Mouse (Mus musculus) R1 (cell line): ENCODE data around the gene Arid1b.
"Not testable (repeated sequence)": the region's sequence is repeated elsewhere in the genome, so short reads cannot be mapped to it uniquely, and the experiment has no call there.

Source experiments
- DNase-seq: peaks from one replicate; pipeline ENCODE4 v3.0.0-alpha.2; 2018; ENCODE audit warnings: low read depth, low spot score

Gene Arid1b

GRCm38 (mm10) chr17:5088241-5088640 lies 94.1 kb downstream of the Arid1b start:
- DNase-seq, result not testable (repeated sequence)

- DNase-seq, result peak; percentile 15
Measured at GRCm38 (mm10) chr17:5088822-5089221, 94.7 kb downstream of the Arid1b start.

GRCm38 (mm10) chr17:5089541-5089940 lies 95.4 kb downstream of the Arid1b start:
- DNase-seq, result peak; percentile 90

- peak; percentile 32 for DNase-seq
Measured at GRCm38 (mm10) chr17:5091490-5091889, 97.4 kb downstream of the Arid1b start.

GRCm38 (mm10) chr17:5091934-5092333 lies 97.8 kb downstream of the Arid1b start:
- no peak for DNase-seq

- peak; percentile 83 for DNase-seq
Measured at GRCm38 (mm10) chr17:5093343-5093742, 99.2 kb downstream of the Arid1b start.

- DNase-seq, result no peak
Measured at GRCm38 (mm10) chr17:5094636-5095035, 100.5 kb downstream of the Arid1b start.

- no peak for DNase-seq
Measured at GRCm38 (mm10) chr17:5095741-5096140, 101.6 kb downstream of the Arid1b start.

GRCm38 (mm10) chr17:5097046-5097445 lies 102.9 kb downstream of the Arid1b start:
- DNase-seq, result no peak

GRCm38 (mm10) chr17:5097545-5098475 lies 103.7 kb downstream of the Arid1b start:
- peak; percentile 17 for DNase-seq

- peak; percentile 27 for DNase-seq
Measured at GRCm38 (mm10) chr17:5098727-5099126, 104.6 kb downstream of the Arid1b start.

GRCm38 (mm10) chr17:5099238-5099637 lies 105.1 kb downstream of the Arid1b start:
- no peak for DNase-seq

GRCm38 (mm10) chr17:5101157-5101556 lies 107.0 kb downstream of the Arid1b start:
- DNase-seq, result no peak

GRCm38 (mm10) chr17:5101887-5102286 lies 107.8 kb downstream of the Arid1b start:
- no peak for DNase-seq

- no peak for DNase-seq
Measured at GRCm38 (mm10) chr17:5105746-5106145, 111.6 kb downstream of the Arid1b start.

- no peak for DNase-seq
Measured at GRCm38 (mm10) chr17:5106263-5107195, 112.4 kb downstream of the Arid1b start.

- DNase-seq, result no peak
Measured at GRCm38 (mm10) chr17:5107501-5107900, 113.4 kb downstream of the Arid1b start.

GRCm38 (mm10) chr17:5108022-5108421 lies 113.9 kb downstream of the Arid1b start:
- DNase-seq, result no peak

GRCm38 (mm10) chr17:5108546-5109142 lies 114.5 kb downstream of the Arid1b start:
- no peak for DNase-seq

- no peak for DNase-seq
Measured at GRCm38 (mm10) chr17:5109343-5109742, 115.2 kb downstream of the Arid1b start.

GRCm38 (mm10) chr17:5110159-5110558 lies 116.0 kb downstream of the Arid1b start:
- DNase-seq, result no peak

- DNase-seq, result not testable (repeated sequence)
Measured at GRCm38 (mm10) chr17:5110981-5111380, 116.8 kb downstream of the Arid1b start.
